Mouse (Mus musculus) adrenal gland (tissue): ENCODE data around the gene Ick.
"Not testable (repeated sequence)": the region's sequence is repeated elsewhere in the genome, so short reads cannot be mapped to it uniquely, and the experiment has no call there.

ENCODE experiments used
- intact Hi-C: fragments of 180-260 bp; cut with DNase I; formaldehyde crosslinking; loops from one replicate; pipeline ENCODE4 v1.15.1; 2025
- long read RNA-seq, 2 experiments: library from polyadenylated mRNA; unstranded; transcript quantifications; one replicate each; pipeline ENCODE4 v2.0.0; 2020; ENCODE audit warnings: borderline replicate concordance in 1 of 2; ENCODE audit not compliant: insufficient replicate concordance in 1 of 2

Gene Ick
- long read RNA-seq, experiment 1, full-length matches to known transcripts, result 1 of 3 reads
- long read RNA-seq, experiment 1, partial matches to known transcripts, result 0 of 3 reads
- long read RNA-seq, experiment 1, other reads (novel, unspliced or antisense), result 2 of 3 reads
- long read RNA-seq, experiment 2, full-length matches to known transcripts, result 4 of 10 reads
- long read RNA-seq, experiment 2, partial matches to known transcripts, result 2 of 10 reads
- long read RNA-seq, experiment 2, other reads (novel, unspliced or antisense), result 4 of 10 reads

DNA sequence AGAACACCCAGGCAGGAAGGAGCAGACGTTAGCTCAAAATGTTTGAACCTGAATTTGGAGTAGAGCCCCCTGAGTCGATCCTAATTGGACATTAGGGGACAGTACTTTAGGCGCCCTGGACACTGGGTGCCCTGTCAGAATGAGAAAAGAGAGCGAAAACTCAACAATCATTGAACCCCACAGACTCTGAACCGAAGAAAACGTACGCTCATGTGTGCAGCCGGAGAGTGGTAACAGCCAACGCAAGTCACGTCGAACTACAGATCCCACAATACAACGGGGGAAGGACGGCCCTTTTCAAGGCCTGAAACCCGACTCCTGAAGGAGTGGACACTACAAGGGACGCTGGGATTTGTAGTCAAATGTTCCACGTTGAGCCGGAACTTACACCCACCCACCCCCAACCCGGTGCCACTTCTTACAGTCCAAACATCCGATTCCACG, at the start of gene Ick, which contains the start of gene Fbxo9:
Gene Ick (plus strand): TSS at position 397 of the 444 bp plus-strand sequence.
Gene Fbxo9 (minus strand): TSS at position 270 of the 444 bp plus-strand sequence.
- intact Hi-C loops, result no loop called here

DNA sequence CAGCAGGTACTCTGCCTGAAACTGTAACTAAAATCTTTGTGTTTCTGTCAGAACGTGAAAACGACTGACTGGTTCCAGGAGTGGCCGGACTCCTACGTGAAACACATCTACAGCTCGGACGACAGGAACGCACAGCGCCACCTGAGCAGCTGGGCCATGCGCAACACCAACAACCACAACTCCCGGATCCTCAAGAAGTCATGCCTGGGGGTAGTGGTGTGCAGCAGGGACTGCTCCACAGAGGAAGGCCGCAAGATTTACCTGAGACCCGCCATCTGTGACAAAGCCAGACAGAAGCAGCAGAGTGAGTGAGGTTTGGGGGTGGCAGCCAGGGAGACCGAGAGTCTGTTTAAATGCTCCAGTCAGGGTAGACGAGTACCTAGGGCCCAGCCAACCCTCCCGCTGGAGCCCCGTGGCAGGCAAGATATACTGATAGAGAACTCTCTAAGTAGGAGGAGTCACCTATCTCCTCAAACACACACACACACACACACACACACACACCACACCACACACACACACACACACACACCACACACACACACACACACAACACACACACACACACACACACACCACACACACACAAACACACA, 49.4 kb upstream of the Ick start:
- intact Hi-C loops, result no loop called here

DNA sequence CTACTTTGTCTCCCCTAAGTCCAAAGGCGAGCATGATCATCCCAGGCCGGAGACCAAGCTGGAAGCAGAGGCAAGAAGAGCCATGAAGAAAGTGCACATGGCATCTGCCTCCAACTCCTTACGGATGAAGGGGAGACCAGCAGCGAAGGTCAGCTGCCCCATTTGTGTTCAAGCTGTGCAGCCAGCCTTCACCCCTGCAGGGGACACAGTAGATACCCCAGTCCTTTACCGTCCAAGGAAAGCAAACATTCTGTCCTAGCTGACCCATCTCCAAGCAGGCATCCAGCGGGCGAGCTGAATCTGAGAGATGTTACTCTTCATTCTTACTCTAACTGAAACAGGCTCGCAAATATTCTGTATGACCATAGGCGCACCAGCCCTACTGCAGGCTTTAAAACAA, 46.6 kb upstream of the Ick start:
- intact Hi-C loops, result no loop called here

GRCm38 (mm10) chr9:78064121-78064520, 44.9 kb upstream of the Ick start:
- intact Hi-C loops, result no loop called here

DNA sequence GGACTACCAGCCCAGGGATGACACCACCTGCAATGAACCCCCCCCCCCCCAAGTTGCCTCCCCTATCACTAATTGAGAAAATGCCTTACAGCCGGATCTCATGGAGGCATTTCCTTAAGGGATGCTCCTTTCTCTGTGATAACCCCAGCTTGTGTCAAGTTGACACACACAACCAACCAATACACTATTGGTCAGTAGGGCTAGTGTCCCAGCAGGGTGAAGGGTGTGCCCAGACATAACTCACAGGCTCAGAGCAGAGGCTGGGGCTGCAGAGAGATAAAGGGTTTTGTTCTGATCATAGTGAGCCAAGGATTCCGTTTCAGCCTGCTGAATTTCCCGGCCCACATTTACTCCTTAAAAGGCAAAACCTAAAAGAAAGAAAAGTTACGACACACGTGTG, 38.5 kb upstream of the Ick start:
- intact Hi-C loops, result no loop called here

DNA sequence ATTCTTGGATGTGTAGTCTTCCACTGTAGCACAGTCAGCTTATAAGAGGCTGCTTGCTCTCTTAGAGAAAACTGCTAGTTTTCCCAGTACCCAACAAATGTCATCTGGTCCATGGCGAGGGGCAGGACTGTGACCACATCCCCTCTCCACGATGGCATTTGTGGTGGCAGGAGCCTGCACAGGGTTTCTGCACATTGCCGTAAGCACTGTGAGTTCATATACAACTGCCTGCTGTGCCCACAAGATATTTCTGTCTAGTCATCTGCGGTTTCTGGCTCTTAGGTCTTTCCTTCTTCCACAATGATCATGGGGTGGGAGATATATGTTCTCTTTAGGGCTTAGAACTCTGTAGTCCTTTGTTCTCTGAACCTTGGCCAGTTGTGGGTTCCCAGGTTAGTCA, 37.4 kb upstream of the Ick start:
- intact Hi-C loops, result no loop called here

DNA sequence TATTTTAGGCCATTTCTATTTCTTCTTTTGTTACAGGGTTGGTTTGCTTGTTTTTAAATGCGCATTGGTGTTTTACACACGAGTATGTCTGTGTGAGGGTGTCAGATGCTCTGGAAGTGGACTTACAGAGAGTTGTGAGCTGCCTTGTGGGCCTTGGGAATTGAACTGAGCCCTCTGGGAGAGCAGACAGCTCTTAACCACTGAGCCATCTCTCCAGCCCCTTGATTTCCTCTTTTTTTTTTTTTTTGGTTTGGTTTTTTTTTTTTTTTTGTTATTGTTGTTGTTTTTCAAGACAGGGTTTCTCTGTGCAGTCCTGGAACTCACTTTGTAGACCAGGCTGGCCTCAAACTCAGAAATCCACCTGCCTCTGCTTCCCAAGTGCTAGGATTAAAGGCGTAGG, 35.7 kb upstream of the Ick start:
- intact Hi-C loops, result not testable (repeated sequence)

DNA sequence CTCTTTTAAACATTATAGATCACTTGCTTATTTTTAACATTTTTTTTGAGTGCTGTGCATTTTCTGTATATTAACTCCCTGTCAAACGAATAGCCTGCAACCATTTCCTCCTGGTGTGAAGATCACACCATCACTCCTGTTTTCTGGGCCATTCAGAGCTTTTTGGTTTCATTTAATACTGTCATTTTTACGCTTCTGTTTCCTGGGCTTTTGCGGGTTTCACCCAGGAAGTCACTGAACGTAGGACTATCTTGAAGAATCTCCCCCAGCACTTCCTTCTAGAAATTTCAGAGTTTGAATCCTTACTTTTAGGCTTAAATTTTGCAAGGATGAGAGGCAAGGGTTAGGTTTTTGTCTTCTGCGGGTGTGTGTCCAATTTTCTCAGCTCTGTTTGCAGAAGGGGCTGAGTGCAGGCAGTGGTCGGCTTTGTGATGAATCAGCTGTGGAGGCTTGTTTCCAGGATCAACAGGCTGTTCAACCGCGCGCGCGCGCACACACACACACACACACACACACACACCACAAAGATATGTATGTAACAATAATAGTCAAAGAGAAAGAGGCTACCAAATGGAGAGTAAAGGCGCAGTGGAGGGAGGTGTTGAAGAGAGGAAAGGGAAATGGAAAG, 35.2 kb upstream of the Ick start:
- intact Hi-C loops, result no loop called here

DNA sequence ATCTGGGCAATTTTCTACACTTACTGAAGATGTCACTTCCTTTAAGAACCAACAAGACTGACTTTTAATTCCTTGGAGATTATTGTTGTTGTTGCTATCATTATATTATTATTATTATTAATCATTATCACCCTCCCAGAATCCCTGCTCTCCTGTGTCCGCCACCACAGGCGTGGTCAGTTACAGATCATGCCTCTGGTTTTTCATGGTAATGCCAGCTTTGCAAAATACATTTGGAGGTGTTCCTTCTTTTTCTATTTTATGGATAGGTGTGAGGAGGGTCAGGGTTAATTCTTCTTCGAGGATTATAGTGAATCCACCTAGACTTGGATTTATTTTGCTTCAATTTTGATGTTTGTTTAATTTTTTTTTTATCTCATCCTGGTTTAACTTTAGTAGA, 33.7 kb upstream of the Ick start:
- intact Hi-C loops, result no loop called here

- intact Hi-C loops, result no loop called here
These were observed 30.8 kb upstream of the Ick start for GRCm38 (mm10) chr9:78078240-78078639.

DNA sequence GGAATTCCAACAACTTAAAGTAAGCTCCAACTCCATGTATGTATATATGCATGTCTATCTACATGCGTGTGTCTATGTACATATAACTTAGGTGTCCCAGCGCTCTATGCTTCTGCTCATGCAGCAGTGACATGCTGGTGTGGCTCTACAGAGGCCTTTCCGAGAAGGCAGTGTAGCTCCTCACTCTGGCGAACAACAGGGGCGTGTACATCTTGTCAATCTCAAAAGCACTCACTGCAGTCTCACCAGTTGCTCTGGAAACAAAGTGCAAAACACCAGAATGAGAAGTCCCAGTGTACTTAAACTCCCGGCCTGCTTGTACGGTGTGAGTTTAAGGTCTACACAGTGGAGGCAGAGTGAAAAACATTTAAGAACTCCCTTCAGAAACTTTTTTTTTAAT, 27.2 kb upstream of the Ick start:
- intact Hi-C loops, result no loop called here

DNA sequence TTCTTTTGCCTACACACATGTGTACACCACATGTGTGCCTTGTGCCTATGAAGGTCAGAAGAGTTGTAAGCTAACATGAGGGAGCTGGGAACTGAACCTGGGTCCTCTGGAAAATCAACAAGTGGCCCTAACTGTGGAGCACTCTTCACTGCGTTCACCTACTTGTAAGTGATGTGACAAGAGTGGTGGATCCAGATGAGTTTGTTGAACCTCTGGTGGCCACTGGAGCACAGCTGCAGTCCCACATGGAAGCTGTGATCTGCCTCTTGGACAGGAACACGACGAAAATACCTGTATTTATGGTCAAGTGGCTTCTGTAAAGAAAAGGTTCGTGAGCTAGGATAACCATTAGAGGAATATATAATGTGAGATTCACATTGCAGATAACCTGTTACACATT, 24.7 kb upstream of the Ick start:
- intact Hi-C loops, result no loop called here

GRCm38 (mm10) chr9:78085722-78086287, 23.2 kb upstream of the Ick start:
- intact Hi-C loops, result no loop called here

DNA sequence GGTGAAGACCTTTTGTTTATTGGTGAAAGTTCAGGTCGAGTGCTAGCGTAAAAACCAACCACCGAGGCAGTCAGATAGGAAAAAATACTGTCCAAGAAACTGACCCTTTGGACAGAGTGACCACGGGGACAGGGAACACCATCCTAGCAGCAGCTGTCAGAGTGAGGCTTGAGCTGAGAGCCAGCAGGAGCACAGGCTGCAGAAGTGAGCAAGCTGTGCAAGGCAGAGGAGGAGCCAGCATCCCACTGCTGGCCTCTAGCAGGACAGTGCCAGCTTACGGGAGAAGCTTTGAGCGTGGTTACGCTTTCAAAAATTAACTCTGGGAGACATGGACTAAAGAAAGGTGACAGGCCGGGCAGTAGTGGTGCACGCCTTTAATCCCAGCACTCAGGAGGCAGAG, 21.2 kb upstream of the Ick start:
- intact Hi-C loops, result no loop called here

GRCm38 (mm10) chr9:78088521-78088920, 20.5 kb upstream of the Ick start:
- intact Hi-C loops, result no loop called here

DNA sequence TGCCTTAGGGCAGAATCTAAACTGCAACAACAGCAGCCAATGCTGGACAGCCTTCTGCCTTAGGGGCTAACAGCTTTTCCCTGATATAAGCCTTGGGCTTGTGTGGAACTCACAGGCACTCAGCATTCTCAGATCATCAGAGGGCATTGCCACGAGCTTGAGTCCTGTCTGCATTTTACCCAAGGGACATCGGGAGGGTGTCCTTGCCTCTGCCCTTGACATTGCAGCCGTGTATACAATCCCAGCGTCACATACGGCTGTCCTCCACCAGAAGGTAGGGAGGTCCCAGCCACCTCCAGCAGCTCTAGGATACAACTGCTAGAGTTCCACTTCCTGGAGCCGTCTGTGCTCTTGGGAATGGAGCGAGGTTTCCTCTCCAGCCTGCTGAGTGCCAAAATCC, 20.0 kb upstream of the Ick start:
- intact Hi-C loops, result no loop called here

DNA sequence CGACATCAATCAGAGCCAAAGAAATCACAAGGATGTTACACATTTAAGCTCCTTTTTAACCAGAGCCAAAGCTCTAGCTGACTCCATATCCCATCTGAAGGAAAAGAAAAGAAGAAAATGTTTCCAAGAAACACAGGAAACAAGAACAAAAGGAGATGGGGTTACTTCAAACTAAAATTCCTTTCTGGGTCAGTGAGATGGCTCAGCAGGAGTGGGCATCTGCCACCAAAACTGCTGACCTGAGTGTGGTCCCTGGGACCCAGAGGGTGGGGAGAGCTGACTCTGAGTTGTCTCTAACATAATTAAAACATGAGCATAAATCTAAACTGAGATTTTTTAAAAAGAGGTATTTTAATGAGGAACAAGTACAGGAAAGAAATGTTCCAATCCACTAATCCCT, 19.1 kb upstream of the Ick start:
- intact Hi-C loops, result no loop called here

GRCm38 (mm10) chr9:78090596-78090995, 18.4 kb upstream of the Ick start:
- intact Hi-C loops, result no loop called here

DNA sequence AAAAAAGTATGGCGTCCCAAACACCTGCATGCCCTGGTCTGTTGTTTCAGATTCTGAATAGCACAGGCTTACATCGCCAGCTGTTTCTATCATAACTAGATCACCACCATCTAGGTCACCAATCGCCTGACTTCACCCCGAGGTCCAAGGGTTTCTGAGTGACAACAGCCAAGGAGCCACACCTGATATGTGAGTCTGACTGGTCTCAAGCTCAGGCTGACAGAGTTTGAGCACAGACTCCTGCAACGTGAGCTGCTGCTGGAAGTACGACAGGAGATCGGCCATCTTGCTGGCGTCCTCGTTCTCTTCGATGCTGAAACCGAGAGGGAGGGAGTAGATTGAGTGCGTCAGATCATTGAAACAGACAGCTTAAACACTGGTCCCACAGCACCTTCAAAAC, 13.3 kb upstream of the Ick start:
- intact Hi-C loops, result no loop called here

- intact Hi-C loops, result no loop called here
These were observed 12.6 kb upstream of the Ick start for GRCm38 (mm10) chr9:78096376-78096775.

DNA sequence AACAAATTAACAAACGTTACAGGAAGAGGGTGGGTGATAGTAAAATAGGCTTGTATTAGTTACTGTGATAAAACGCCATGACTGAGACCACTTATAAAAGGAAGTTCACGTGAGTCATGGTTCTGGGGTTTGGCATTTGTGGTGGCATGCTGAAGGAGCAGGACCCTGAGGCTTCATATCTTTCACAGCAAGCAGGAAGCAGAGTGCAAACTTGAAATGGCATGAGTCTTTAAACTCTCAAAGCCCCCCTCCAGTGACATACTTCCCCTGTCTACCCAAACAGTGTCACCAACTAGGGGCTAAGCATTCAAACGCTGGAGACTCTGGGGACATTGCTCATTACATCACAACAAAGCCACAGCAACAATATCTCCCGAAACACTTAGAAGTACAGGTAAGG, 8.0 kb upstream of the Ick start:
- intact Hi-C loops, result no loop called here

DNA sequence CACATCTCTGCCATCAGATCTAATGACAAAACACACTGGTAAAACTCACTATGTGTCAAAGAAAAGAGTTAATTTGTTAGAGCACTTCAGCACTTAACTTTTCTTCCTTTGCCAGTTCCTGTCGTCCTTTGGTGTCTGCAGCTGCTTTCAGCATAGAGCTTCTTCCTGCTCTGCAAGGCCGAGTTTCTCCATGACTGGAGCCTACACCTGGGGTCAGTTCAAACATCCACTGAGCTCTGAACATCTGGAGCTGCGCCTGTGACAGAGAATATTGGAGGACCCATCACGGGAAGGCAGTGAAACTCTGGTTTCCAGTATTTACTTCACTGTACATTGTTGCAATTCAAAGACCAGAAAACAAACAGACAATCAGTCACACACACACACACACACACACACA, 7.6 kb upstream of the Ick start:
- intact Hi-C loops, result no loop called here
